Mouse (Mus musculus) olfactory bulb, adult 2 months (tissue): ENCODE results near the gene Disc1.

Source experiments
- CTCF ChIP-seq: fragments of 200-500 bp; IDR thresholded peaks from 2 replicates; pipeline ENCODE4 v1.5.1; 2012; ENCODE audit warnings: low read depth, mild to moderate bottlenecking, low read length, moderate library complexity; ENCODE audit not compliant: insufficient read depth
- POLR2A ChIP-seq: fragments of 200-500 bp; IDR thresholded peaks from 2 replicates; pipeline ENCODE4 v1.6.1; 2012; ENCODE audit warnings: mild to moderate bottlenecking, low read depth, low read length, moderate library complexity; ENCODE audit not compliant: insufficient read depth

GRCm38 (mm10) chr8:125220608-125221007 is 166.6 kb downstream of the Disc1 start:
- TF ChIP-seq POLR2A (no peak), CTCF (no peak)
